Mouse (Mus musculus): ENCODE results near the gene Shank2.

Gene Shank2

GRCm38 (mm10) chr7:144324861-144325260 lies 323.1 kb downstream of the Shank2 start:
- no peak for DNase-seq (ENCODE audit: low spot score in 2 of 2)

GRCm38 (mm10) chr7:144325603-144326002 lies 323.9 kb downstream of the Shank2 start:
- peak; percentile 40 to 43 for DNase-seq (ENCODE audit: low spot score in 2 of 2)

GRCm38 (mm10) chr7:144329403-144329890 lies 327.7 kb downstream of the Shank2 start:
- DNase-seq (ENCODE audit: low spot score in 2 of 2), result no peak

- DNase-seq (ENCODE audit: low spot score in 2 of 2), result no peak
Measured at GRCm38 (mm10) chr7:144336626-144337025, 334.9 kb downstream of the Shank2 start.

GRCm38 (mm10) chr7:144338694-144339093 lies 337.0 kb downstream of the Shank2 start:
- DNase-seq (ENCODE audit: low spot score in 2 of 2), result no peak

- no peak for DNase-seq (ENCODE audit: low spot score in 2 of 2)
Measured at GRCm38 (mm10) chr7:144340376-144340775, 338.6 kb downstream of the Shank2 start.

- DNase-seq (ENCODE audit: low spot score in 2 of 2), result no peak
Measured at GRCm38 (mm10) chr7:144366133-144366532, 364.4 kb downstream of the Shank2 start.

- no peak for DNase-seq (ENCODE audit: low spot score in 2 of 2)
Measured at GRCm38 (mm10) chr7:144373059-144373458, 371.3 kb downstream of the Shank2 start.

- DNase-seq (ENCODE audit: low spot score in 2 of 2), result no peak
Measured at GRCm38 (mm10) chr7:144375483-144375882, 373.8 kb downstream of the Shank2 start.

GRCm38 (mm10) chr7:144378254-144378653 lies 376.5 kb downstream of the Shank2 start:
- no peak for DNase-seq (ENCODE audit: low spot score in 2 of 2)

- no peak for DNase-seq (ENCODE audit: low spot score in 2 of 2)
Measured at GRCm38 (mm10) chr7:144379243-144379884, 377.6 kb downstream of the Shank2 start.

- no peak for DNase-seq (ENCODE audit: low spot score in 2 of 2)
Measured at GRCm38 (mm10) chr7:144381588-144381987, 379.9 kb downstream of the Shank2 start.

- no peak for DNase-seq (ENCODE audit: low spot score in 2 of 2)
Measured at GRCm38 (mm10) chr7:144387537-144387936, 385.8 kb downstream of the Shank2 start.

GRCm38 (mm10) chr7:144389704-144390103 lies 388.0 kb downstream of the Shank2 start:
- no peak for DNase-seq (ENCODE audit: low spot score in 2 of 2)

GRCm38 (mm10) chr7:144390676-144391075 lies 388.9 kb downstream of the Shank2 start:
- DNase-seq (ENCODE audit: low spot score in 2 of 2), result no peak

GRCm38 (mm10) chr7:144391727-144392126 lies 390.0 kb downstream of the Shank2 start:
- no peak for DNase-seq (ENCODE audit: low spot score in 2 of 2)

- DNase-seq (ENCODE audit: low spot score in 2 of 2), result no peak
Measured at GRCm38 (mm10) chr7:144402492-144402891, 400.8 kb downstream of the Shank2 start.

GRCm38 (mm10) chr7:144407675-144408074 lies 405.9 kb downstream of the Shank2 start:
- DNase-seq (ENCODE audit: low spot score in 2 of 2), result no peak

GRCm38 (mm10) chr7:144408464-144409000 lies 406.8 kb downstream of the Shank2 start:
- no peak for DNase-seq (ENCODE audit: low spot score in 2 of 2)

- DNase-seq (ENCODE audit: low spot score in 2 of 2), result no peak
Measured at GRCm38 (mm10) chr7:144409682-144410081, 408.0 kb downstream of the Shank2 start.

- no peak for DNase-seq (ENCODE audit: low spot score in 2 of 2)
Measured at GRCm38 (mm10) chr7:144411967-144412906, 410.5 kb downstream of the Shank2 start.

- DNase-seq (ENCODE audit: low spot score in 2 of 2), result no peak
Measured at GRCm38 (mm10) chr7:144414632-144415031, 412.9 kb downstream of the Shank2 start.

Data from frontal cortex, postnatal 10 days (tissue).